Mouse (Mus musculus): ENCODE measurements around the gene Msl1.

- TF ChIP-seq CTCF (IDR thresholded peaks at IDR 0.05; ENCODE audit: control insufficient read depth, insufficient read depth, insufficient read length) (no peak), USF1 (IDR thresholded peaks at IDR 0.05; ENCODE audit: low read depth) (no peak), MYOG (IDR thresholded peaks at IDR 0.05; ENCODE audit: control insufficient read depth, extremely low read depth, insufficient read length) (no peak), MYOD1 (IDR thresholded peaks at IDR 0.05; ENCODE audit: control insufficient read depth, insufficient read length, low read depth) (no peak), MAX (IDR thresholded peaks at IDR 0.05) (no peak), CEBPB (IDR thresholded peaks at IDR 0.05; ENCODE audit: low read depth) (no peak), FOSL1 (IDR thresholded peaks at IDR 0.05; ENCODE audit: insufficient read depth, low read length, poor library complexity, severe bottlenecking) (no peak)
These were observed 31.8 kb upstream of the Msl1 start for GRCm38 (mm10) chr11:98763502-98763861.
